Mouse (Mus musculus) right cerebral cortex, adult 18-20 months (tissue): ENCODE data around the gene Hist1h2bj.

Experiments used
- DNase-seq: peaks from one replicate; pipeline ENCODE4 v3.0.0; 2022; ENCODE audit warnings: mixed read lengths

Hist1h2bj gene

GRCm38 (mm10) chr13:22015479-22016450 lies 27.2 kb upstream of the Hist1h2bj start:
- DNase-seq: peak; percentile 65

- no peak for DNase-seq
Observed at GRCm38 (mm10) chr13:22019934-22020835, 22.8 kb upstream of the Hist1h2bj start.

- DNase-seq: peak; percentile 34
Observed at GRCm38 (mm10) chr13:22020901-22021339, 22.1 kb upstream of the Hist1h2bj start.

- no peak for DNase-seq
Observed at GRCm38 (mm10) chr13:22021581-22021980, 21.4 kb upstream of the Hist1h2bj start.

- DNase-seq: peak; percentile 58
Observed at GRCm38 (mm10) chr13:22022241-22022640, 20.8 kb upstream of the Hist1h2bj start.

- peak; percentile 76 for DNase-seq
Observed at GRCm38 (mm10) chr13:22026058-22027031, 16.7 kb upstream of the Hist1h2bj start.

GRCm38 (mm10) chr13:22028673-22029460 lies 14.1 kb upstream of the Hist1h2bj start:
- DNase-seq: peak; percentile 92

- DNase-seq: no peak
Observed at GRCm38 (mm10) chr13:22029928-22030327, 13.1 kb upstream of the Hist1h2bj start.

GRCm38 (mm10) chr13:22030493-22030892 lies 12.5 kb upstream of the Hist1h2bj start:
- DNase-seq: no peak

- DNase-seq: no peak
Observed at GRCm38 (mm10) chr13:22033741-22034442, 9.1 kb upstream of the Hist1h2bj start.

GRCm38 (mm10) chr13:22034443-22035266 lies 8.4 kb upstream of the Hist1h2bj start:
- no peak for DNase-seq

- peak; percentile 89 for DNase-seq
Observed at GRCm38 (mm10) chr13:22035267-22036148, 7.5 kb upstream of the Hist1h2bj start, which contains the start of the genes Hist1h2ah and Hist1h2bk. Hist1h2ah (minus strand) TSS chr13:22035568. Hist1h2bk (plus strand) TSS chr13:22035870.

- no peak for DNase-seq
Observed at GRCm38 (mm10) chr13:22036149-22036956, 6.7 kb upstream of the Hist1h2bj start.

GRCm38 (mm10) chr13:22036986-22037385 lies 6.0 kb upstream of the Hist1h2bj start:
- DNase-seq: no peak

- no peak for DNase-seq
Observed at GRCm38 (mm10) chr13:22037415-22037814, 5.6 kb upstream of the Hist1h2bj start.

- DNase-seq: no peak
Observed at GRCm38 (mm10) chr13:22039364-22039763, 3.6 kb upstream of the Hist1h2bj start.

GRCm38 (mm10) chr13:22039951-22040463 lies 3.0 kb upstream of the Hist1h2bj start:
- DNase-seq: no peak
